Mouse (Mus musculus) CH12.LX (cell line): ENCODE measurements at regions not wholly inside any gene's neighbourhood (a gene's known extent, or its start where the extent isn't known, plus 50 kb on each side); places are given as distances from the start of the nearest gene placed in this dataset.

Source experiments
- DNase-seq: peaks from one replicate; pipeline ENCODE4 v3.0.0-alpha.2; 2013; ENCODE audit errors: extremely low read depth
- H3K27ac ChIP-seq: 2 replicates; pipeline ENCODE4 v1.5.1; 2012; ENCODE audit warnings: low read depth, mild to moderate bottlenecking, control low read depth, moderate library complexity; ENCODE audit not compliant: insufficient read depth
- H3K27me3 ChIP-seq: replicated peaks from 2 replicates; pipeline ENCODE3; 2012; ENCODE audit warnings: inconsistent platforms
- H3K36me3 ChIP-seq, 2 experiments: replicated peaks in 1 of 2; 2 replicates each; pipeline versions ENCODE3 to v1.6.1; 2012; ENCODE audit warnings: inconsistent platforms in 1 of 2, low read length in 1 of 2, mild to moderate bottlenecking in 1 of 2, mixed read lengths in 1 of 2, moderate library complexity in 1 of 2; ENCODE audit not compliant: control insufficient read depth in 1 of 2, insufficient read depth in 1 of 2
- H3K4me1 ChIP-seq, 2 experiments: 2 replicates each; pipeline ENCODE4 v1.6.1; 2012; ENCODE audit warnings: inconsistent platforms in 1 of 2, moderate library complexity in 1 of 2; ENCODE audit not compliant: insufficient read depth in 2 of 2, control insufficient read depth in 1 of 2
- H3K4me2 ChIP-seq: 2 replicates; pipeline ENCODE4 v1.6.1; 2012; ENCODE audit warnings: low read depth, mild to moderate bottlenecking, control low read depth; ENCODE audit not compliant: poor library complexity, insufficient read depth, severe bottlenecking
- H3K4me3 ChIP-seq, 3 experiments: fragments of 150-350 bp in 1 of 3; sonication (generic) in 1 of 3; replicated peaks in 1 of 3; 2 replicates each; pipeline versions ENCODE3 to v1.5.1; 2011 to 2012; ENCODE audit warnings: low read depth in 2 of 3, low read length in 2 of 3, mild to moderate bottlenecking in 2 of 3, moderate library complexity in 2 of 3, control low read depth in 1 of 3, improper control_type of control experiment in 1 of 3, inconsistent platforms in 1 of 3, mixed read lengths in 1 of 3; ENCODE audit not compliant: poor library complexity in 1 of 3
- H3K79me2 ChIP-seq: replicated peaks from 2 replicates; pipeline ENCODE4 v1.6.1; 2012; ENCODE audit warnings: mild to moderate bottlenecking, moderate library complexity; ENCODE audit not compliant: control insufficient read depth, poor library complexity, insufficient read depth, severe bottlenecking; ENCODE audit errors: extremely low read depth
- H3K9ac ChIP-seq: 2 replicates; pipeline ENCODE4 v1.6.1; 2012; ENCODE audit warnings: low read depth, mild to moderate bottlenecking, control low read depth, moderate library complexity; ENCODE audit not compliant: insufficient read depth
- H3K9me3 ChIP-seq: replicated peaks from 2 replicates; pipeline ENCODE3; 2012; ENCODE audit warnings: low read length, inconsistent platforms, mixed read lengths
- BHLHE40 ChIP-seq: IDR thresholded peaks from 2 replicates; pipeline ENCODE4 v1.6.1; 2011; ENCODE audit warnings: mild to moderate bottlenecking, low read depth, low read length, improper control_type of control experiment
- CHD2 ChIP-seq: IDR thresholded peaks from 2 replicates; pipeline ENCODE4 v1.6.1; 2011; ENCODE audit warnings: low read length, improper control_type of control experiment
- CTCF ChIP-seq, 2 experiments: IDR thresholded peaks in 1 of 2; conservative IDR thresholded peaks in 1 of 2; 2 replicates each; pipeline ENCODE4 v1.5.1; 2011 to 2012; ENCODE audit warnings: low read depth in 2 of 2, low read length in 2 of 2, improper control_type of control experiment in 1 of 2, inconsistent platforms in 1 of 2, mild to moderate bottlenecking in 1 of 2, moderate library complexity in 1 of 2
- ETS1 ChIP-seq: conservative IDR thresholded peaks from 2 replicates; pipeline ENCODE4 v1.6.1; 2012; ENCODE audit warnings: low read depth, mild to moderate bottlenecking, inconsistent platforms, low read length, improper control_type of control experiment, moderate library complexity
- HCFC1 ChIP-seq: IDR thresholded peaks from 2 replicates; pipeline ENCODE4 v1.6.1; 2012; ENCODE audit warnings: low read depth, mild to moderate bottlenecking, inconsistent platforms, low read length, improper control_type of control experiment
- IRF4 ChIP-seq: IDR thresholded peaks from 2 replicates; pipeline ENCODE4 v1.6.1; 2014; ENCODE audit warnings: low read depth, mild to moderate bottlenecking, inconsistent platforms, low read length, improper control_type of control experiment
- JUN ChIP-seq: IDR thresholded peaks from 2 replicates; pipeline ENCODE4 v1.6.1; 2011; ENCODE audit warnings: low read depth, mild to moderate bottlenecking, low read length, improper control_type of control experiment, moderate library complexity; ENCODE audit not compliant: insufficient read depth
- MAFK ChIP-seq: IDR thresholded peaks from 2 replicates; pipeline ENCODE4 v1.6.1; 2011; ENCODE audit warnings: low read length, improper control_type of control experiment; ENCODE audit not compliant: insufficient replicate concordance
- MAX ChIP-seq: IDR thresholded peaks from 2 replicates; pipeline ENCODE4 v1.6.1; 2011; ENCODE audit warnings: low read length, improper control_type of control experiment
- MAZ ChIP-seq: IDR thresholded peaks from 2 replicates; pipeline ENCODE4 v1.6.1; 2012; ENCODE audit warnings: low read depth, mild to moderate bottlenecking, inconsistent platforms, low read length, improper control_type of control experiment, moderate library complexity
- MEF2A ChIP-seq: IDR thresholded peaks from 2 replicates; pipeline ENCODE4 v1.6.1; 2014; ENCODE audit warnings: low read depth, mild to moderate bottlenecking, inconsistent platforms, low read length, improper control_type of control experiment, borderline replicate concordance
- MXI1 ChIP-seq: IDR thresholded peaks from 2 replicates; pipeline ENCODE4 v1.6.1; 2011; ENCODE audit warnings: mild to moderate bottlenecking, low read depth, low read length, improper control_type of control experiment
- MYC ChIP-seq: IDR thresholded peaks from 2 replicates; pipeline ENCODE4 v1.6.1; 2011; ENCODE audit warnings: low read depth, mild to moderate bottlenecking, improper control_type of control experiment, low read length
- NELFE ChIP-seq: IDR thresholded peaks from 2 replicates; pipeline ENCODE4 v1.6.1; 2011; ENCODE audit warnings: low read depth, low read length, improper control_type of control experiment
- NRF1 ChIP-seq: IDR thresholded peaks from 2 replicates; pipeline ENCODE4 v1.6.1; 2014; ENCODE audit warnings: low read depth, mild to moderate bottlenecking, inconsistent platforms, low read length, improper control_type of control experiment, moderate library complexity
- PAX5 ChIP-seq: IDR thresholded peaks from 2 replicates; pipeline ENCODE4 v1.6.1; 2012; ENCODE audit warnings: low read length, inconsistent platforms, mixed read lengths
- POLR2AphosphoS2 ChIP-seq: IDR thresholded peaks from 2 replicates; pipeline ENCODE4 v1.6.1; 2011; ENCODE audit warnings: low read depth, low read length, improper control_type of control experiment
- USF1 ChIP-seq: IDR thresholded peaks from 2 replicates; pipeline ENCODE4 v1.6.1; 2014; ENCODE audit warnings: low read depth, mild to moderate bottlenecking, inconsistent platforms, low read length, improper control_type of control experiment
- ZKSCAN1 ChIP-seq: IDR thresholded peaks from 2 replicates; pipeline ENCODE4 v1.6.1; 2012; ENCODE audit warnings: low read depth, inconsistent platforms, low read length, improper control_type of control experiment, borderline replicate concordance
- ZNF384 ChIP-seq: IDR thresholded peaks from 2 replicates; pipeline ENCODE4 v1.6.1; 2012; ENCODE audit warnings: low read depth, low read length, improper control_type of control experiment, inconsistent platforms
- dilution Hi-C: fragments of 300-500 bp; cut with MboI; formaldehyde crosslinking; loops from 2 replicates; pipeline ENCODE4 v1.14.3; 2020; ENCODE audit warnings: low sequenced_read_pairs; ENCODE audit not compliant: extremely low pct_unique_long_range_greater_than_20kb, extremely low pct_ligation_motif_present
- in situ Hi-C: fragments of 300-500 bp; cut with MboI; formaldehyde crosslinking; loops from 3 replicates; pipeline ENCODE4 v1.14.3; 2019; ENCODE audit warnings: low sequenced_read_pairs, low pct_ligation_motif_present, low pct_unique_long_range_greater_than_20kb, mixed read lengths

DNA sequence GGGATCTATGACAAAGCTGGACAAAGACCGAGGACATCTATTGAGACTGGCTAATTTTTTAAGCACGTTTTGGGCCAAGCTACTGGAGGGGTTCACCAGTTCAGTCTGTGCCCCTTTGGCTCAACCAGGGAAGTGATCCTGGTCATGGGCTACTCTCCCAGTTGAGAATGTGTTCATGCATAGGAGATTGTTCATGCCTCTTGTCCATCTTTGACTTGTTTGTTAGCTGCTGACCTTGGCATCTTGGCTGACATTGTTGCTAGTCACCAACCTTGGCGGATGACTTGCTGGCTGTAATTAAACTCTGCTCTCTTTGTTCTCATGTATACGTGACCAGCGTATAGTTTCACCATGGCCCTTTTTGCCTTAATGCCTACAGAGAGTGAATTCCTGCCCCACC lies 686.2 kb upstream of the Vstm2b start:
- Histone ChIP-seq H3K4me2 (no peak overlapping the region), H3K36me3 (no peaks in the 10 kb centered on the region), H3K9me3 (no peaks in the 10 kb centered on the region), H3K27ac (no peak overlapping the region)
- in situ Hi-C loops, result no loop called here
- no peak for TF ChIP-seq BHLHE40
- TF ChIP-seq NRF1, result no peak
- TF ChIP-seq JUN, result no peak
- no peak for TF ChIP-seq HCFC1
- no peak for TF ChIP-seq MAX
- TF ChIP-seq USF1, result no peak
- no peak for TF ChIP-seq MXI1
- TF ChIP-seq MAFK, result no peak
- no peak for TF ChIP-seq MYC
- no peak for TF ChIP-seq PAX5
- TF ChIP-seq NELFE, result no peak
- TF ChIP-seq ZKSCAN1, result no peak
- no peak for TF ChIP-seq MAZ
- TF ChIP-seq POLR2AphosphoS2, result no peak
- TF ChIP-seq CTCF (conservative IDR thresholded peaks at IDR 0.05 in 1 of 2, IDR thresholded peaks at IDR 0.05 in 1 of 2; ENCODE audit: low read depth in 2 of 2, low read length in 2 of 2), result no peak
- no peak for TF ChIP-seq ETS1
- TF ChIP-seq CHD2, result no peak
- TF ChIP-seq ZNF384, result no peak
- TF ChIP-seq, all 38 proteins: peak for 0
- Histone ChIP-seq H3K9ac (no peak overlapping the region), H3K27me3 (no peaks in the 10 kb centered on the region), H3K79me2 (no peaks in the 10 kb centered on the region), H3K4me1 (no peaks in the 10 kb centered on the region), H3K4me3 (no peak overlapping the region)
- dilution Hi-C loops, result no loop called here
- DNase-seq, result no peak

DNA sequence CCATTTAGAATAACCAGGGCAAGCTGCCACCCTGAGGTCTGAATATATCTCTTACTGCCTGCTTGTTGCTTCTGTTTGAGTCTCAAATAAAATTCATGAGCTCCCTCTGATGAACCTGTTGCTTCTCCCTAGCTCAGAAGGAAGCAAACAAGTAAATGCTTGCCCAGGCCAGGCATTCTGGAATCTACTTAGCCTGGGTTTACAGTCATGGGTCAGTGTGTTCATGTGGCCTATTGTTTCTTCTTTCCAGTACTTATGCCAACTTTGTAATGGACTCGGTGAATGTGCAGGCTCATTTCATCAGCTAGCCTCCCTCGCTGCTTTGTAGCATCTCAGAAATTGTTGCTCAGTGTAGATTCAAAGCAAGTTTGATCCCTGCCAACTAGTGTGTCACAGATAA lies 685.6 kb upstream of the Vstm2b start:
- Histone ChIP-seq H3K36me3 (no peaks in the 10 kb centered on the region), H3K4me1 (no peaks in the 10 kb centered on the region), H3K9ac (no peak overlapping the region), H3K79me2 (no peaks in the 10 kb centered on the region), H3K9me3 (no peaks in the 10 kb centered on the region), H3K4me3 (no peak overlapping the region), H3K27me3 (no peaks in the 10 kb centered on the region), H3K27ac (no peak overlapping the region), H3K4me2 (no peak overlapping the region)
- DNase-seq, result no peak
- in situ Hi-C loops, result no loop called here
- TF ChIP-seq MEF2A (no peak), IRF4 (no peak), MXI1 (no peak), NRF1 (no peak), CTCF (conservative IDR thresholded peaks at IDR 0.05 in 1 of 2, IDR thresholded peaks at IDR 0.05 in 1 of 2; ENCODE audit: low read depth in 2 of 2, low read length in 2 of 2) (no peak)
- TF ChIP-seq, all 38 proteins: peak for 0
- dilution Hi-C loops, result no loop called here
